Mouse (Mus musculus) embryo, embryonic 10 days (tissue): Measurements from ENCODE around the gene Boc.

Experiments
- DNase-seq: peaks from one replicate; pipeline ENCODE4 v3.0.0-alpha.2; 2015; ENCODE audit warnings: low spot score

Gene Boc

DNA sequence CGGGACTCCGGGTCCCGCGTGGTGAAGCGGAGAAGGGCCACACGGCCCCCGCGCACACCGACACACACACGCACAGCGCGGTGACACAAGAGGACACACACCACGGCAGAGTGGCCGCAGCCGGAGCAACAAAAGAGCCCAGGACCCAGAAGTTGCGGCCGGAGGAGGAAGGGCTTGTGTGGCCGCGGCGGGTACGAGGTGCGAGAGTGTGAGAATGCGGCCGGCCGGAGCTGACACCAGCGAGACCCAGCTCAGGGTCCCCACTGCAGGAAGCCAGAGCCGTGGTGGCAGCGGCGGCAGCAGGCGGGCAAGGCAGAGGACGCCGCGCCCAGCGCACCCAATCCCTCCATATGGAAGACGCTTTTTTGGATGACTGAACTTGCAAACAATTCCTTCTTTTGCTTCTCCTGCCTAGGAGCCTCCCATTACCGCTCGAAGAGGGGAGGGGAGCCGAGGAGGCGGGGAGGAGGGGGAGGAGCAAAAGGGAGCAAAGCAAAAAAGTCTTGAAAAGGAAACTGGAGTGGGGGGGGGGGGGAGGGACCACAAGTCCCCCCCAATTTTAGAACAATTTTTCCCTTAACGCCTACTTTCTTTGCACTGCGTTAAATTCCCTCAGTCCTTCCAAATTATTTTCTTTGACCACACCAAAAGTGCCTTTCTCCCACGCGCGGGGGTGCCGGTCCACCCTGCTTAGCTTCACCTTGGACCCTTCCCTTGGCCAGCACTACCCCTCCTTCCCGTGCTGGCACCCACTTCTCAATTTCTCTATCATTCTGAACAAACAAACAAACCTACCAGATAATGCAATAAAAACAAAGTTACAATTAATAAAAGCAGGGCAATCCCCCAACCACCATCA is at the start of gene Boc:
Gene Boc (minus strand): TSS at position 427 of the 859 bp plus-strand sequence.
- DNase-seq = peak; percentile 83

DNA sequence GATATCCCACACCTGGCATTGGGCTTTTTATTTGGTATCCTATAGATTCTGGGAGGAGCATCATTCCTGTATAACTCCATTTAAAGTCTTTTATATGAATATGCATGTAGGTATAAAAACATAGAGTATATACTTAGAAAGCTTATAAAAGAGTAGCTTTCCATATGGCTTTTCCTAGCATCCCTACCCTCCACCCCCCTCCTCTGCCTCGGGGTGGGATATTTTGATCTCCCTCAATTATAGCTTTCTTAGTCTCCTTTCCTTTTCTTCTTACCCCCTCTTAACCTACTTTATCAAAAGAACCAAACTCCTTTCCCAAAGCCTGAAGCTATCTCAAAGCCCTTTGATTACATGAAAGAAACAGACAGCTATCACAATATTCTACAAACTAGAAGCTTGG is 47.9 kb upstream of the Boc start:
- no peak for DNase-seq

GRCm38 (mm10) chr16:44604021-44604616 is 45.4 kb upstream of the Boc start:
- no peak for DNase-seq

DNA sequence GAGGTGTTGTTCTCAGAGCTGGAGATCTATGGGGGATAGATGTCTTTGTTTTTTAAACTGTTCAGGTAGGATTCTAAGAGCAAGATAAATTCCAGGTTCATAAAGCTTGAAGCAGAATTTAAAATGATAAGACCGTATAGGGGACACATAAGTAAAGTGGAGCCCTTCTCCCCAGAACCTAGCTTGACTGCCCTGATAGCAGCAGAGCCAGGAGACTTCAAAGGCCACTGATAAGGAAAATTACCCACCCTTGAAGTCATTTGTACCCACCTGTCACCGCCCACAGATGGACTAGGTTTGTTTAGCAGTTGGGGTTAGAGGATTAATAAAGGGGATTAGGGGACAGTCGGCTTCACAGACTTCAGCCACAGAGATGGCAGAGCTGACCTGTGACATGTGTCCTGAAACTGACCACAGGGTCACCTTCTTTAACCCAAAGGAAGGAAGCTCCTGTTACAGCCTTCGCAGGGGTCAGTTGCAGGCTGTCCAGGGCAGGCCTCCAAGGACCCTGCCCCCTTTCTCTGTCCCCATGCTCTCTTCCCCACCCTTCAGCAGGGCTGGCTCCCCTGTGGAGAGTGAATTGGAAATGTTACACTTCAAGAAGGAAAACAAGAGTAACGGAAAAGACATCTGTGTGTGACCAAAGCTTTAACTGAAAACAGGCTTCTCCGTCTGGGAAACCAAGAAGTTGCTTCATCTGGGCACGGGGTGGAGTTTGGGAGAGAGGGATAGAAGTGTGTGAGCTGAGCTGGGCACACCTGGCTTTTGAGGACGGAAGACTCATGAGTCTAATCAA is 43.5 kb upstream of the Boc start:
- DNase-seq = peak; percentile 75

DNA sequence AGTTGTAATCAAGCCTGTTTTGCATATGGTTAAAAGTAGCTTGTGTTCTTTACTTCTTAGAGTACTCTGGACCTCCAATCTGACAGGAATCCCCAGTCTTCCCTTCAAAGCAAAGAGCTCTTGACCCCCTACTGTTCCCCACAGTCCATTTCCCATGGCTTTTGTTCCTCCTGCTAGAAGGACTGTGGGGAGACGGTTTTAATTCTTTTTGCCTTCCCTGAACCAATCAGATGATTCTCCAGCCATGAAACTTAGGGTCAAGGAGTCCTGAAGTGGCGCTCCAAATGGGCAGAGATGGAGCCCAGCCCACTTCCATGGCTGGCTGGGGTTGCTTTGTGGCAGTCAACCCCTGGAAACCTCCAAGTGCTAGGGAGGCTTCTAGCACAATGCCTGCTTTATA is 42.5 kb upstream of the Boc start:
- DNase-seq = peak; percentile 55

GRCm38 (mm10) chr16:44597106-44597806 is 38.6 kb upstream of the Boc start:
- DNase-seq = no peak

DNA sequence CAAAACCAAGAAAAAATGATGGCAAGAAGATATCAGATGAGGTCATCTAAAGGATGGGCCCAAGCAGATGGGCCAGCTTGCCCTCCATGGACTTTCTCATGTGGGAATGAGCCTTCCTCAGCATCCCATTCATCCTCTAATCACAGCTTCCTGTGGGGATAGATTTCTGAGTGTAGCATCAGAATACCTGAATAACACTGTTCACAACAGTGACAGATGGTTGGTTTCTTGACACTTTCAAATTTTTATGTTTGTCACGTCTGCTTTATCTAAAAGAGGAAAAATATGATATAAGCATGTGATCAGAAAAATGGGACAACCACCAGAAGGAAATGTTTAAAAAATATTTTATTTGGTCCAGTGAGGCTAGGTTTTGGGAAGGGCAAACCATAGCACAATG is 30.8 kb upstream of the Boc start:
- no peak for DNase-seq

DNA sequence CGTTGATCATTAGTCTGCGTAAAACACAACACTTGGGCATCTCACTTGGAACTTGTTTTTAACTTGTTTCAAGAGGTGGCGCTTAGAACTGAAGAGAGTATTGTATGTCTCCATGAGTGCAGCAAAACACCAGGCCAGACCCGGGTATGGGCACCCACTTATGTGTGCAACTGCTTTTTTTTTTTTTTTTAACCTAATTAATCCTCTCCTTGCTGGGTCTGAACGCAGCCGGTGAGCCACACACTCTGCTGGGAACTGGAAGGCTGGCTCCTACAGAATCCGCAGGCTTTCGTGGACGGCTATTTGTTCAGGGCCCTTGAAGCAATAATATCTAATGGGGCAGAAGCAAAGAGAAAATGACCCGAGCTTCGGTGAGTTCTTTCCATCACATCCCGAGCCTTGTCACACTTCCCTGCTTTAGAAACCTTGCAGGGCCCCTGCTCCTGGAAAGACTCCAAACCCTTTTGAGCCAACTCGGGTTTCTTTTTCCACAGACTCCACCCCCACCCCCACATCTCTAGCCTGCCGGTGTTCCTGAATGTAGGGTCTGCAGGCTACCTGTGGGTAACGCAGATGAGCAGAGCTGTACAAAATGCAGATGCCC is 20.8 kb upstream of the Boc start:
- DNase-seq = peak; percentile 21

- no peak for DNase-seq
Measured at GRCm38 (mm10) chr16:44578551-44578950, 19.9 kb upstream of the Boc start.

- DNase-seq = no peak
Measured at GRCm38 (mm10) chr16:44568056-44568455, 9.4 kb upstream of the Boc start.

DNA sequence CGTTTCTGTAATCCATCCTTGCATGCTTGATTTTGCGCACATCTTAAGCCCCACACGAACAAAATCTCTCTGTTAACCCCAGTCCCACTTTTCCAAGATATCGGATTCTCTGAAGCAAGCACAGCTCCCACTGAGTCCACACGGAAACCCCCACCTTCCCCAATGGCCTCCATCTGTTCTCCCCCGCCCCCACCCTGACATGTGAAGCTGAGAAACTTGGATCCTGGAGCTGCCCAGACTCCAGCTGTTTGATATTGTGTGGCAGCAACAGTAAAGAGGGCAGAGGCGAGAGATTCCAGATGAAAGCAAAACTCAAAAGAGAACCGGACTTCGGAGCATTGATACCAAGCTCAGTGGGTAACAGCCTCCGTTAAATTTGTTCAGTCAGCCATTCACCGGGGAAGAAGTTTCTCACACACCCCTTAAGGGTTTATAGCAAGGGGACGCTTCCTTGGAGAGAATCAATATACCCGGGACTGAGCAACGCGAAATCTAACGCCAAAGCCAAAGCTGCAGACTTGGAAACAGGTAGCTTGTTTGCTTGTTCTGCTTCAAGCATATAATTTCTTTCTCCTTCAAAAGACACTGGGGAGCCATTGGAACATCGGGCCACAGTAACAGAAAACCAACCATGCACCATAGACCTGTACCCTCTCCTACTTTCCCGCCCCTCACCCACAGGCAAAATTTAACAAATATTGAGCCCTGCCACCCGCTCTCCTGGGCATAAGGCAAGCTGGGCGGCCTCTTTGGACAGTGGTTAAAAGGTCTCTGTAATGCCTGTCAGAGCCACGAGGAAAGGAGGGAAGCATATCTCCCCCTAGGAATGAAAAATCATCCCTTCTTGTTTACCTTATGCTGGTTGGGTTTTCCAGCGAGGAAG is 6.9 kb upstream of the Boc start:
- no peak for DNase-seq

GRCm38 (mm10) chr16:44564359-44564758 is 5.7 kb upstream of the Boc start:
- DNase-seq = no peak

- no peak for DNase-seq
Measured at GRCm38 (mm10) chr16:44562061-44562460, 3.4 kb upstream of the Boc start.

DNA sequence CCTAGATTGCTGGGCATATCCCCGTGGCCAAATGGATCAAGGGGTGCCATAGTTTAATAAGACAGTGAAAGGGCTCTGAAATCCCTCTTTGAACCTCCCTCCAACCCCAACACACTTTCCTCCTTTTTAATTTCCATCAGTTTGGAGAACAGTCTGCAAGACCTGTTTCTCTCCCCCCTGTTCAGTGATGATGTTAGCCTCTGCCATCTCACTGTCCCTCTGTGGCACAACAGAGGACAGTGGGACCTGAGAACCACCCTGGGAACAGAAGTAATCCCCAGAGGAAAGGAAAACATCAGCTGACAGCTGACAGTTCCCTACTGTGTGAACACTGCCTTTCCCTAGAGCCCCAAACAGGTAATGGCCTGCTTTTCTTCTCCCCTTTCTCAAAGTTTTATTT is 1.5 kb upstream of the Boc start:
- no peak for DNase-seq

DNA sequence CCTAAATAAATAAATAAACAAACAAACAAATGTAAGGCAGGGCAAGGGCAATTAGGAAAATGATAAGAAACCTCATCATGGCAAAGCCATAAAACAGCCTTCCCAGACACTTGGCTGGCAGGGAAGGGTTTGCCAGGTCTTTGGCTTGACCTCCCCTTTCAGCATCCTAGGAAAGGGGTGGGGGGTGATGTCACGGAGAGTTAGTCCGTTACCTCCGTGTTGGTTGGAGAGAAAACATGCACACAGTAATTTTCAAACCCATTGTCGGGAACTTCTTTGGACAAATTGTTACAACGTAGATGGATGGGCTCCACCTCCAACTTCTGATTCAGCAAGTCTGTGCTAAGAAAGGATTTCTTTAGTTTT is 616 bp upstream of the Boc start:
- DNase-seq = no peak

DNA sequence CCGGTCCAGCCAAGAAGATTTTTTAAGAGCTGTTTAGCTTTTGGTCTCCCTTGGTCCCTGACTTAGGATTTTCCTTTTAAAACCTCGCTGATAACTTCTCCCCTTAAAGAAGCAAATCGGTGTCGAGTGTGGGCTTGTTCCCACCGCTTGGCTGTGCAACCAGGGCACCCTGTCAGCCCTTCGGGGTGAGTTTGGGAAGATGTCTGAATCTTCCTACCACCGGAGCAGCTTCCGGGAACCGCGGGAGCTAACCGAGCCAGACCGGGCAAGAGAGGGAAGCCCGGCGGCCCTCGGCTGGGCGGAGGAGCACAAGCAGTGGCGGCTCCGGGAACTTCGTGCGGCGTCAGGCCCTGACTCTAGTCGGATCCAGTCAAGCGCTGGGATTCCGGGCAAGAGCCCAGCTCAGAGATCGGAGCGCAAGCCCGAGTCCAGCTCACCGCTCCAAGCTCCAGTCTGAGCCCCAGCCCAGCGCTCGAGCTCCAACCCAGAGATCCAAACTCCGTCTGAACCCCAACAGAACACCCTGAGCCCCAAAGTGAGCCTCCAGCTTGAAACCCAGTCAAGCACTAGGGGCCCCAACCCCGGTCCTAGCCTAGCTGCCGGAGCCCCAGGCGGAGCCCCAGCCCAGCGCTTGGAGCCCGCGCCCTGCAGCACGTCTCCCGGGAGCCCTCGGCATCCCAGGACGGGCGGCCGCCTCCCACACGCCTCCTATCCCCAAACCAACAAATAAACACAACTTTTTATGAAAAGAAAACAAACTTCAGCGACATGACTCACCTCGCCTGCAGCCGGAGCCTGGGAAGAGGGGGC is 831 bp downstream of the Boc start:
- DNase-seq = peak; percentile 75

- DNase-seq = no peak
Measured at GRCm38 (mm10) chr16:44557084-44557483, 1.6 kb downstream of the Boc start.

GRCm38 (mm10) chr16:44555791-44556709 is 2.6 kb downstream of the Boc start:
- peak; percentile 4 for DNase-seq

DNA sequence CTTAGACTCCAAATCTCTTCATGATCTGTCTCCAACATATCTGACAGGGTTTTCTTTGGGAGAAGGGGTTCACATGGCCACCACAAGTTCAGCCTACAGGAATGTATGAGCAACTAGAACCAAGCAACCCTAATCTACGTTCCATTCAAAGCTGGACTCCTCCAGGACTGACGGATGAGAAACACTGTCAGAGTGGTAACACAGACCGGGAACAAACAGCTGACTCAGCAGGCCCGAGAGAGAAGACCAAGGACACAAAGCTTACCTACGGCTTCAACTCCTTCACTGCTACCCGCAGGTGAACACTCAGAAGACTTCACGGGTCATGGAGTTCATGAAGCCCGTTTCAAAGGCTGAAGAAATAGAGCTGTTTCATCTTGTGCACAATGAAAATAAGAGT is 4.8 kb downstream of the Boc start:
- DNase-seq = peak; percentile 2
